Mouse (Mus musculus): ENCODE measurements around the gene Hist1h2ab.

Gene Hist1h2ab

DNA sequence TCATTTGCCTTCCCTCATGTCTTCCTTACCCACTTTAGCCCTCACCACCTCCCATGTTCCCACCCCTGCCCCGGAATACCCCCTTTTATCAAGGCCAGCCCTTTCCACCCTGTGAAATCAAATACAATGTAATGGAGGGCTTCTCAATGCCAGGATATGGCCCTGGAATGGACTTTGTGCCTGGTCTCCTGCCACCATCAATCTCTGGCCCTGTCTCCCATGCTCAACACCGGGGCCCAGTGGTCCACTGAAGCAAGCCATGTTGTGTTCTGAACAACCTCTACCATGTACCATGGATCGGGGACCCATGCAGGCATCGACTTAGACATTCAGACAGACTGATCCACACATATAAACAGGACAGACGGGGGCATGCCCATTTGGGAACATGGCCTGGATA is 21.2 kb upstream of the Hist1h2ab start:
- no peak overlapping the region for H3K4me3 ChIP-seq (replicated peaks; ENCODE audit: low read length)
- no peak for TF ChIP-seq CTCF (conservative IDR thresholded peaks at IDR 0.05; ENCODE audit: low read length)
- TF ChIP-seq POU5F1 (IDR thresholded peaks at IDR 0.05; ENCODE audit: borderline replicate concordance, low read length), result no peak
- TF ChIP-seq NANOG (IDR thresholded peaks at IDR 0.05; ENCODE audit: borderline replicate concordance, low read length), result no peak
- peaks cover 17% of the 10 kb centered on the region for H3K27me3 ChIP-seq (ENCODE audit: insufficient read depth, low read length)
- no peaks in the 10 kb centered on the region for H3K36me3 ChIP-seq (ENCODE audit: insufficient read depth, low read length)
- no peaks in the 10 kb centered on the region for H3K9me3 ChIP-seq (ENCODE audit: low read length)
- peaks cover 5% of the 10 kb centered on the region; the same call in 1 of the 2 replicates for H3K4me1 ChIP-seq (replicated peaks; ENCODE audit: low read depth, low read length)

DNA sequence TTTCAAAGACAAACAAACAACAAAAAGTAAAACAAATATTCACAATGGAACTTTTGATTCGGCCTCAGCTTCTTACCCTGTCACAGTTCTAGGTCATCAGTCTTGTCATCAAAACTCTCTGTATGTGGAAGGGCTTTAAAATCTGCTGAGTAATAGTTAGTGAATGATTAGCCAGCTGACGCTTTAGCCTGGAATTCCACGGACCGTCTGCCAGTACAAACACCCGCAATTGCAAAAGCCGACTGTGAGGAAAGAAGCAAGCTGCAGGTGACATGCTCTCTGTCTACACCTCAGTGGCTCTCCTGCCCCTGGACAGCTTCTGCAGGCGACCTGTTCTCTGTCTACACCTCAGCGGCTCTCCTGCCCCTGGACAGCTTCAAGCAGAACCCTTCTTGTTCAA is 20.4 kb upstream of the Hist1h2ab start:
- Histone ChIP-seq H3K36me3 (ENCODE audit: insufficient read depth, low read length) (no peaks in the 10 kb centered on the region), H3K4me1 (replicated peaks; ENCODE audit: low read depth, low read length) (peaks cover 5% of the 10 kb centered on the region; the same call in 1 of the 2 replicates), H3K4me3 (replicated peaks; ENCODE audit: low read length) (no peak overlapping the region), H3K9me3 (ENCODE audit: low read length) (no peaks in the 10 kb centered on the region), H3K27me3 (ENCODE audit: insufficient read depth, low read length) (peaks cover 17% of the 10 kb centered on the region)
- TF ChIP-seq POU5F1 (IDR thresholded peaks at IDR 0.05; ENCODE audit: borderline replicate concordance, low read length), result no peak
- TF ChIP-seq CTCF (conservative IDR thresholded peaks at IDR 0.05; ENCODE audit: low read length), result no peak
- TF ChIP-seq NANOG (IDR thresholded peaks at IDR 0.05; ENCODE audit: borderline replicate concordance, low read length), result no peak

DNA sequence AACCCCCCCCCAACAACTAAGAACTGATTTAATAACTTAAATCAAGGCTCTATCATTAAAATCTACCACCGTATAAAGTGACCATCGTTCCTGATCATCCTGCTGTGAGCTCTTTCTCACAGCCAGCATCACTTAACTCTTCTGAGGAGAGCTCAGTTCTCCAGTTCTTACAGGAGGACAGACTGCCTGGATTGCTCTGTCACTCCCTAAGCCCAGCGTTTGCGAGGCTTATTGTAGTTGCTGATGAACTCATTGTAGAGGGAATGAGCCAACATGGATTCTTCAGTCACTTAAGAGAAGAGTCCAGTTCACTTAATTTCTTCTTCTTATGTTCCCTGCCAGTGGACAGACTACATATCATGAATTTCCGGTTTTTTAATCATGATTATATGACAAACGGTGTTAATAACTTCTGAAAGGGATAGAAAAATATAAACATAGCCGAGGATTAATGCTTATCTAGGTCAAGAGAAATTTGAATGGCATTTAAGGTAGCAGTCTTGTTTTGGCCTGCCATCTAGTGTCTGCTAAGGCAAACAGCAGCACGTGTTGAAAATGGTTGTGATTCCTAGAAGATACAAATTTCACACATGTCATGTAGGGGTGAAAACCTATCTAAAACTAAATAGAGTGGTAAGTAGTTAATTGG is 18.6 kb upstream of the Hist1h2ab start:
- Histone ChIP-seq H3K36me3 (ENCODE audit: insufficient read depth, low read length) (no peaks in the 10 kb centered on the region), H3K4me3 (replicated peaks; ENCODE audit: low read length) (no peak overlapping the region), H3K4me1 (replicated peaks; ENCODE audit: low read depth, low read length) (peaks cover 9% of the 10 kb centered on the region), H3K9me3 (ENCODE audit: low read length) (no peaks in the 10 kb centered on the region), H3K27me3 (ENCODE audit: insufficient read depth, low read length) (peaks cover 15% of the 10 kb centered on the region)
- TF ChIP-seq CTCF (conservative IDR thresholded peaks at IDR 0.05; ENCODE audit: low read length), result peak; percentile 68
- TF ChIP-seq POU5F1 (IDR thresholded peaks at IDR 0.05; ENCODE audit: borderline replicate concordance, low read length), result no peak
- TF ChIP-seq NANOG (IDR thresholded peaks at IDR 0.05; ENCODE audit: borderline replicate concordance, low read length), result no peak

DNA sequence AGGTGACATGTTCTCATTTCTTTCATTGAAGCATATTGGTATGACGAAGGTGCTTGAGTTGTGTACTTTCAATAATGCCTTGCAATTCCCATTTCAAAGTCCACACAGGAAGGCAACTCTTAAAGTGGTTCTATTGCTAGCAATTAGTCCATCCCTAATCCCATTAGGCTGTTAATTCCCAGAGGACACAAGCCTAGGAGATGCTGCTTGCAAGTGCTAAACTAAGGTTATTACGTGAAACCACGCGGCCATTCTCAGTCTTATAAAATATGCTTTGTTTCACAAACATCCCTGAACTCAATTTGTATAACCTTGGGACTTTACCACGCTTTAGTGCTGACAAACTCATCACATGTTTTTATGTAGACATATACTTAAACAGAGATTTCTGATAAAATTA is 13.8 kb upstream of the Hist1h2ab start:
- no peaks in the 10 kb centered on the region for H3K9me3 ChIP-seq (ENCODE audit: low read length)
- TF ChIP-seq POU5F1 (IDR thresholded peaks at IDR 0.05; ENCODE audit: borderline replicate concordance, low read length) (no peak), CTCF (conservative IDR thresholded peaks at IDR 0.05; ENCODE audit: low read length) (no peak), NANOG (IDR thresholded peaks at IDR 0.05; ENCODE audit: borderline replicate concordance, low read length) (no peak)
- no peak overlapping the region for H3K4me3 ChIP-seq (replicated peaks; ENCODE audit: low read length)
- no peaks in the 10 kb centered on the region for H3K27me3 ChIP-seq (ENCODE audit: insufficient read depth, low read length)
- no peaks in the 10 kb centered on the region for H3K36me3 ChIP-seq (ENCODE audit: insufficient read depth, low read length)
- H3K4me1 ChIP-seq (replicated peaks; ENCODE audit: low read depth, low read length), result peaks cover 13% of the 10 kb centered on the region

DNA sequence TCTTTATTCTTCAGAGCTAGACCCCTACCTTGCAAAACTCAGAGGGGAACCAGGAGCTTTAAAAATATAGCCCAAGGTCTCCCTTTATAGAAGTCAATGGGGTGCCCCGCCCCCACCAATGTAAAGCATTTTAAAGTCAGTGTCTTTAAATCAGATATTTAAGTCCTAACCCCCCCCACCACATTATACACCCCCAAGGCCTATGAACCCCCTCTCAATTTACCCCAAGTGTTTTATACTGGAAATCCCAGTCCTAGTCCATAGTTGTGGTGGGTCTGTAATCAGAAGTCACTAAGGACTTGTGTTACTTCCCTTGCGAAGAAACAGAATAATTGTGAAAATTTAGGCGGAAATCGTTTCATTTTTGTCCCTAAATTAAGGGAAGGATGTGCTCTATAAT is 12.9 kb upstream of the Hist1h2ab start:
- Histone ChIP-seq H3K27me3 (ENCODE audit: insufficient read depth, low read length) (no peaks in the 10 kb centered on the region), H3K9me3 (ENCODE audit: low read length) (no peaks in the 10 kb centered on the region), H3K36me3 (ENCODE audit: insufficient read depth, low read length) (no peaks in the 10 kb centered on the region), H3K4me3 (replicated peaks; ENCODE audit: low read length) (peak overlapping the region; percentile 81), H3K4me1 (replicated peaks; ENCODE audit: low read depth, low read length) (peaks cover 16% of the 10 kb centered on the region)
- TF ChIP-seq POU5F1 (IDR thresholded peaks at IDR 0.05; ENCODE audit: borderline replicate concordance, low read length) (no peak), CTCF (conservative IDR thresholded peaks at IDR 0.05; ENCODE audit: low read length) (no peak), NANOG (IDR thresholded peaks at IDR 0.05; ENCODE audit: borderline replicate concordance, low read length) (no peak)

DNA sequence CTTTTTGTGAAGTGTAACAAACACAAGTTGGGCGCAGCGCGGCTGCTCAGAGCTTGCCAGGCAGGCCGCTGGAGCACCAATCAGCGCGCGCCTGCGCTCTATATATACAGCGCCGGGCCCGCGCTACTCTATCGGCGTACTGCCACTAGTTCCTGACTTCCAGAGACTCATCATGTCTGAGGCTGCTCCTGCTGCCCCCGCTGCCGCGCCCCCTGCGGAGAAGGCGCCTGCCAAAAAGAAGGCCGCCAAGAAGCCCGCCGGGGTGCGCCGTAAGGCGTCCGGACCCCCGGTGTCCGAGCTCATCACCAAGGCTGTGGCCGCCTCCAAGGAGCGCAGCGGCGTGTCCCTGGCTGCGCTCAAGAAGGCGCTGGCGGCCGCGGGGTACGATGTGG is 12.3 kb upstream of the Hist1h2ab start, which contains the start of gene Hist1h1c:
Hist1h1c (plus strand) TSS at position 132 of the 392 bp plus-strand sequence.
- peaks cover 22% of the 10 kb centered on the region for H3K4me1 ChIP-seq (replicated peaks; ENCODE audit: low read depth, low read length)
- TF ChIP-seq POU5F1 (IDR thresholded peaks at IDR 0.05; ENCODE audit: borderline replicate concordance, low read length) (no peak), NANOG (IDR thresholded peaks at IDR 0.05; ENCODE audit: borderline replicate concordance, low read length) (no peak), CTCF (conservative IDR thresholded peaks at IDR 0.05; ENCODE audit: low read length) (no peak)
- H3K27me3 ChIP-seq (ENCODE audit: insufficient read depth, low read length), result no peaks in the 10 kb centered on the region
- H3K36me3 ChIP-seq (ENCODE audit: insufficient read depth, low read length), result no peaks in the 10 kb centered on the region
- H3K4me3 ChIP-seq (replicated peaks; ENCODE audit: low read length), result peak within 1 kb of the TSS; percentile 81
- H3K9me3 ChIP-seq (ENCODE audit: low read length), result no peaks in the 10 kb centered on the region

DNA sequence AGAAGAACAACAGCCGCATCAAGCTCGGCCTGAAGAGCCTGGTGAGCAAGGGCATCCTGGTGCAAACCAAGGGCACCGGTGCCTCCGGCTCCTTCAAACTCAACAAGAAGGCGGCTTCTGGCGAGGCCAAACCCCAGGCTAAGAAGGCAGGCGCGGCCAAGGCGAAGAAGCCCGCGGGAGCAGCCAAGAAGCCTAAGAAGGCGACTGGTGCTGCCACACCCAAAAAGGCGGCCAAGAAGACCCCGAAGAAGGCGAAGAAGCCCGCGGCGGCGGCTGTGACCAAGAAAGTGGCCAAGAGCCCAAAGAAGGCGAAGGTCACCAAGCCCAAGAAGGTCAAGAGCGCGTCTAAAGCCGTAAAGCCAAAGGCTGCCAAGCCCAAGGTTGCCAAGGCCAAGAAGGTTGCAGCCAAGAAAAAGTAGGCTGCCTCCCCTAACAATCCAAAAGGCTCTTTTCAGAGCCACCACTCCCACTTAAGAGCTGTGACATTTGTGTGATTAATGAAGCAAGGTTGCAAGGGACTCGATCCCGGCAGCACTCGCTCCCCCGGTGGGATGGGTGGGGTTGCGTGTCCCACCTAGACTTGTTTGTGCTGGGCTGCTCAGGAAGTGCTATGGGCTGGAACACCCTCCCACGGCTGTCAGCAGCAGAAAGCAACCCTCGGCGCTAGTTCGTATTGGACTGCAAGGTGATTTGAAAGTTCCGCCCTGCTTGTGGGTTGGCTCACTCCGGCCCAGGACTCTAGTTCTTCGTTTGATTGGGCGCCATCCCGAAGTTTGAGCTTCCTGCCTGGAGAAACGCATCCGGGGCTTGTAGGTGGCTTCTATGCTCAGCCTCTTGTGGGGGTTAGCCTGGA is 11.6 kb upstream of the Hist1h2ab start:
- Histone ChIP-seq H3K9me3 (ENCODE audit: low read length) (no peaks in the 10 kb centered on the region), H3K36me3 (ENCODE audit: insufficient read depth, low read length) (no peaks in the 10 kb centered on the region), H3K27me3 (ENCODE audit: insufficient read depth, low read length) (no peaks in the 10 kb centered on the region), H3K4me1 (replicated peaks; ENCODE audit: low read depth, low read length) (peaks cover 28% of the 10 kb centered on the region), H3K4me3 (replicated peaks; ENCODE audit: low read length) (peak overlapping the region; percentile 81)
- TF ChIP-seq POU5F1 (IDR thresholded peaks at IDR 0.05; ENCODE audit: borderline replicate concordance, low read length), result no peak
- 0 out of 2 replicates have a peak, but pooled peaks have one; percentile 26 for TF ChIP-seq NANOG (IDR thresholded peaks at IDR 0.05; ENCODE audit: borderline replicate concordance, low read length)
- no peak for TF ChIP-seq CTCF (conservative IDR thresholded peaks at IDR 0.05; ENCODE audit: low read length)

DNA sequence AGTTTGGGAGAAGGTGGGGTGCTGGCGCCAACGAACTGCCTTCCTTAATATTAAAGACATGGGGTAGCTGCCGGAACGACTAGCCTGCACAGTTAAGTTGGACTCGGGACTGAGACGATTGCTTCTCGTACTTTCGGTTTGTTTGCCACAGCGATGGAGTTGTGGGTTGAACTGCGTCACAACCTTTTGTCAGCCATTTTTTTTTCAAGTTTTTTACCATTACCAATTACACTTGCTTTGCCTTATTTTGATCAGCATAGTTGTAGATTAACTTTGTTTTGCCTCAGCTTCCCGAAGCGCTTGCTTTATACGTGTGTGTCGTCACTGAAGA is 11.0 kb upstream of the Hist1h2ab start:
- no peaks in the 10 kb centered on the region for H3K9me3 ChIP-seq (ENCODE audit: low read length)
- no peaks in the 10 kb centered on the region for H3K27me3 ChIP-seq (ENCODE audit: insufficient read depth, low read length)
- H3K4me1 ChIP-seq (replicated peaks; ENCODE audit: low read depth, low read length), result peaks cover 29% of the 10 kb centered on the region
- TF ChIP-seq NANOG (IDR thresholded peaks at IDR 0.05; ENCODE audit: borderline replicate concordance, low read length), result no peak
- no peak for TF ChIP-seq CTCF (conservative IDR thresholded peaks at IDR 0.05; ENCODE audit: low read length)
- no peak for TF ChIP-seq POU5F1 (IDR thresholded peaks at IDR 0.05; ENCODE audit: borderline replicate concordance, low read length)
- peak overlapping the region; percentile 81 for H3K4me3 ChIP-seq (replicated peaks; ENCODE audit: low read length)
- H3K36me3 ChIP-seq (ENCODE audit: insufficient read depth, low read length), result no peaks in the 10 kb centered on the region

All from E14TG2a.4 (cell line).